In the genomic region with DNA sequence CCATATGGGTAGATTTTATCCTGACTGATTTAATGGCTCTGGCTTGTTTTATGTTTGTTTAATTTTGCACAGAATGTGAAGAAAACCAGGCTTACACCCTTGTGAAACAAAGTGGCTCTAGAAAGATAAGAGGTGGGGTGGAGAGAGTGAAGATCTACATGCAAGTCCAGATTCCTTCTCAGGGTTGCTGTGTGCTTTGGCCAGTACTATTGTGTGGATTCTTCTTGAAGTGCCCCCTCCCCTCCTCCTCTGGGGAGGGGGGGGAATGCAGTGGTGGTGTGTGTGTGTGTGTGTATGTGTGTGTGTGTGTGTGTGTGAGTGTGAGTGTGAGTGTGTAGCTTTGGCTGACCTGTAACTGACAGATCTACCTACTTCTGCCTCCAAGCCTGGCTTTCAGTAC, we compare ENCODE assay signal across 30 mouse cellular contexts. TPM values are rescaled to one million over a fixed set of nuclear protein-coding genes. Genes with fewer than 3 reads are reported as not detected.
"Had no signal": no experiment of that assay in that cellular context is flagged by ENCODE, and none has a peak within 500 bp of the region (broad histone marks: within the 10 kb centered on the region; RNA-seq: fewer than 3 reads in every experiment).

No protein-coding gene starts in this region.

- H3K27ac ChIP-seq: intestine, embryonic 15.5 days; limb, embryonic 10.5 days; limb, embryonic 13.5 days; liver, embryonic 12.5 days; liver, embryonic 15.5 days; stomach, postnatal 0 days had no signal

- H3K36me3 ChIP-seq: intestine, embryonic 15.5 days had no signal

- H3K9ac ChIP-seq: intestine, embryonic 15.5 days; limb, embryonic 13.5 days; liver, embryonic 12.5 days; liver, embryonic 15.5 days; lung, embryonic 14.5 days had no signal

- ATAC-seq: intestine, embryonic 15.5 days; liver, embryonic 12.5 days had no signal

- H3K4me2 ChIP-seq: intestine, embryonic 15.5 days; limb, embryonic 13.5 days; liver, embryonic 12.5 days; liver, embryonic 15.5 days; lung, embryonic 14.5 days; midbrain, embryonic 11.5 days had no signal

- H3K27me3 ChIP-seq: intestine, embryonic 15.5 days; limb, embryonic 13.5 days; liver, embryonic 12.5 days; liver, embryonic 15.5 days had no signal

- H3K4me3 ChIP-seq: intestine, embryonic 15.5 days; limb, embryonic 10.5 days; limb, embryonic 13.5 days; liver, embryonic 12.5 days; liver, embryonic 15.5 days had no signal

- DNase-seq: kidney, adult 18-20 months; kidney, adult 9 months; kidney, postnatal 14 days; kidney, postnatal 4 days; liver; lung, embryonic 14.5 days; midbrain, embryonic 14.5 days; right cerebral cortex, adult 18-20 months; right cerebral cortex, postnatal 14 days; right cerebral cortex, postnatal 4 days; thymus, adult 2 months; thymus, postnatal 14 days; thymus, postnatal 4 days had no signal

- H3K9me3 ChIP-seq: intestine, embryonic 15.5 days; limb, embryonic 10.5 days; limb, embryonic 13.5 days; liver, embryonic 12.5 days; liver, embryonic 15.5 days had no signal

RNA-seq across cellular contexts. Expression of a gene that starts 19.1 kb away (rescaled TPM):
- total RNA-seq: layer of hippocampus, adult 18-20 months; layer of hippocampus, postnatal 25 days; left cerebral cortex, adult 18-20 months; left cerebral cortex, postnatal 25 days; megakaryocyte-erythroid progenitor cell, adult 5-6 weeks; midbrain, postnatal 0 days had no signal
- polyA plus RNA-seq: intestine, embryonic 15.5 days; kidney, embryonic 16.5 days; limb, embryonic 10.5 days; limb, embryonic 13.5 days; lung, embryonic 14.5 days; midbrain, postnatal 0 days; neural tube, embryonic 11.5 days; neural tube, embryonic 14.5 days; stomach, embryonic 14.5 days; stomach, postnatal 0 days had no signal
